Mouse (Mus musculus): ENCODE measurements around the gene Cdr2l.

Gene Cdr2l

GRCm38 (mm10) chr11:115441417-115441816, 59.7 kb downstream of the Cdr2l start:
- no peak for DNase-seq (ENCODE audit: low spot score)

All from ovary, postnatal 36 days (tissue).